Mouse (Mus musculus): ENCODE measurements around the gene Flna.
"Not testable (repeated sequence)": the region's sequence is repeated elsewhere in the genome, so short reads cannot be mapped to it uniquely, and the experiment has no call there.

Flna gene

DNA sequence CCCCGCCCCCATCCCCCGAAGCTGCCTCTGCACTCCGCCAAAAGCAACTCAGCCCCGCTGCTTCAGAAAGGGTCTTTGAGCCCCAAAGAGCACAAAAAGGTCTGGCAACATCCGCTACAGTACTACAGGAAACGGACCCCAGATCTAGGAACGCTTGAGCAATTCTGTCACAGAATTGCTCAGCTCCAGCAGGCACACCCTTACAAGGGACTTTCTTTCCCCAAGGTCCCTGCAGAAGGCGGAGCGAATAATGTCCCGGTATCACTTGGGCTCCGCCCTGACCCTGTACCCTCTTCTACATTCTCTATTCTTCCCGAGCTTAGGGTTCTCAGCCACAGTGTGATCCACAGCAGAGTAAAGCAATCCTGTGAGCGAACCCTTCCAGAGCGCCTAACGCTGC is 2.9 kb downstream of the Flna start:
- DNase-seq (ENCODE audit: low read depth in 1 of 2, low spot score in 2 of 2) = peak in 1 of 2 experiments; percentile 38

- DNase-seq (ENCODE audit: low read depth in 1 of 2, low spot score in 2 of 2) = peak; percentile 67 to 75
Measured at GRCm38 (mm10) chrX:74246213-74246681, 3.4 kb downstream of the Flna start.

- DNase-seq (ENCODE audit: low read depth in 1 of 2, low spot score in 2 of 2) = peak in 1 of 2 experiments; percentile 60
Measured at GRCm38 (mm10) chrX:74245687-74246086, 3.9 kb downstream of the Flna start.

GRCm38 (mm10) chrX:74245107-74245506 is 4.5 kb downstream of the Flna start:
- no peak for DNase-seq (ENCODE audit: low read depth in 1 of 2, low spot score in 2 of 2)

- no peak for DNase-seq (ENCODE audit: low read depth in 1 of 2, low spot score in 2 of 2)
Measured at GRCm38 (mm10) chrX:74244614-74245083, 5.0 kb downstream of the Flna start.

- peak; percentile 57 to 67 for DNase-seq (ENCODE audit: low read depth in 1 of 2, low spot score in 2 of 2)
Measured at GRCm38 (mm10) chrX:74243807-74244206, 5.8 kb downstream of the Flna start.

DNA sequence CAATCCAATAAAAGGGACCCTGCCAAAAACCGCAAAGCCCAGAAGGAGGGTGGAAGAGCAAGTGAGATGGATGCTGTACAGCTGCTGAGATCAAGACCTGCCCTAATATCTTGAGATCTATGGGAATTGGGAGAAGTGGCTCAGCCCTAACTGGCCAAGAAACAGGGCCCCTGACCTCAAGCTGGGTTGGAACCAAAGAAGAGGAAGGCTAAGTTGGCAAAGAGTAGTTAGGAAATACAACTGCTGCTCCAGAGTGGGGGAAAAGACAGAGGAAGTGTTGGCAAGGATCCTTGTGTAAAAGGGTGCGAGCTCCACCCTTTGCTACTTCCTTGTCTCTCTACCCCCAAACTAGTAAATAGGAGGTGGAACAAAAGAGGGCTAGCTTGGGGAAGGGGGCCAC is 6.2 kb downstream of the Flna start:
- no peak for DNase-seq (ENCODE audit: low read depth in 1 of 2, low spot score in 2 of 2)

DNA sequence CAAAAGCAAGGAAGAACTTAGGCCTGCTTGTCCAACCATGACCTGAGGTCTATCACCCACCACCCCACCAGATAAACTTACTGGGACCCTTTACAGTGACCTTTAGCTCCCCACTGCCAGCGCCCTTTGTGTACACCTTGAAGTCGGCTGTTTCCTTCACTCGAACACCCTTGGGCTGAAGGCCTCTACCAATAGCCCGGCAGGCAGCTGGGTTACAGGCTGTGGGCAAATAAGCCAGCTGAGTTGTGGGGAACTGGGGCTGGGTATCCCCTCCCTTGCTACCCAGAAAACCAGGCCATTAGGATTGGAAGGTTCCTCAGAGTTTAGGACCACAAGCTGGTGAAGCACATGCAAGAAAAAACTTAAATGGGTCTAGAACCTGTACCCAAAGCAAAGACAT is 9.3 kb downstream of the Flna start:
- no peak for DNase-seq (ENCODE audit: low read depth in 1 of 2, low spot score in 2 of 2)

GRCm38 (mm10) chrX:74233196-74233595 is 16.4 kb downstream of the Flna start:
- no peak for DNase-seq (ENCODE audit: low read depth in 1 of 2, low spot score in 2 of 2)

DNA sequence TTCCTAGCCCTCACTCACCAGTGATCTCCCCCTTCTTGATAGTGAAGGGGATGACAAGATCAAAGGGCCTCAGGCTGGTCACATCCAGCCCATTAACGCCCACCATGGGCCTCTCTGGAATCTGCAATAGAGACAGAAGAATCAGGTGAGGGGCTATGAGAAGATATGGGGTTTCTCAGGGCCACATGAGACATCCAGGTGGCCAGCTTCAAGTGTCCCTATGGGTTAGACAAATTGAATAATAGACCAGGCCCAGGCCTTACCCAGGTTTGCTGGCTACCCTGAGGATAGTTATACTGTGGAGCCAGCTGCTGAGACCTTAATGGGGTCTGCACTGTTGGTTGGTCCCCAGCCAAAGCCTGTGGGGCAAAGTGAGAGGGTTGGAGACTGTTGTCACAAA is 19.6 kb downstream of the Flna start:
- no peak for DNase-seq (ENCODE audit: low read depth in 1 of 2, low spot score in 2 of 2)

DNA sequence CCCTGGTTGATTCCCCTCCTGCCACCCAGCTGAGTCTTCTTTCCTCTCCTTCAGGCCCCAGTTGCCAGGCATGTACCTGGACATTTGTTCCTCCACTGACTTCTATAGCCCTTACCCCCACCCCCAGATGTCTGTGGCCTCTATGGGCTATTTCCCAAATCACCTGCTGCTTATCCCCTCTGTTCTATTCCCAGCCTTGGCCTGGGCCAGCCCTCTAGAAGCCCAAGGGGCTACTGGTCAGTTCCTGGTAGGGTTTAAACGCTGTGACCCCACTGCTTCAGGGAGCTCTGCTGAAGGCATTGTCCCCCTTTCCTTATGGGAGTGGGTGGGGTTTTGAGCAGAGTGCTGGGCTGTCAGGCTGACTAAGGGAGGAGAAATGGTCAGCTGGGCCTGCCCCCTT is 29.5 kb downstream of the Flna start:
- DNase-seq (ENCODE audit: low read depth in 1 of 2, low spot score in 2 of 2) = not testable (repeated sequence)

GRCm38 (mm10) chrX:74219449-74219848 is 30.2 kb downstream of the Flna start:
- DNase-seq (ENCODE audit: low read depth in 1 of 2, low spot score in 2 of 2) = no peak

GRCm38 (mm10) chrX:74218496-74218895 is 31.1 kb downstream of the Flna start:
- no peak for DNase-seq (ENCODE audit: low read depth in 1 of 2, low spot score in 2 of 2)

DNA sequence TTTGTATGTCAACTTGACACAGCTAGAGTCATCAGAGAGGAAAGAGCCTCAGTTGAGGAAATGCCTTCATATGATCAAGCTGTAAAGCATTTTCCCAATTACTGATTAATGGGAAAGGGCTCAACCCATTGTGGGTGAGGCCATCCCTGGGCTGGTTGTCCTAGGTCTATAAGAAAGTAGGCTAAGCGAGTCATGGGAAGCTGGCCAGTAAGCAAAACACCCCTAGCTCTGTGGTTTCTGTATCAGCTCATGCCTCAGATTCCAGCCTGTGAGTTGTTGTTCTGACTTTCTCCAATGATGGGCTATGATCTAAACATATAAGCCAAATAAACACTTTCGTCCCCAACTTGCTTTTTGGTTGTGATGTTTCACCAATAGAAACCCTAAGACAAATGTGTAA is 46.1 kb downstream of the Flna start:
- DNase-seq (ENCODE audit: low read depth in 1 of 2, low spot score in 2 of 2) = no peak

GRCm38 (mm10) chrX:74176959-74177358 is 72.7 kb downstream of the Flna start, which contains the start of gene Tktl1:
Tktl1 (plus strand) TSS chrX:74177259.
- no peak for DNase-seq (ENCODE audit: low read depth in 1 of 2, low spot score in 2 of 2)
